ENCODE assay signal across 12 mouse cellular contexts in the genomic region with DNA sequence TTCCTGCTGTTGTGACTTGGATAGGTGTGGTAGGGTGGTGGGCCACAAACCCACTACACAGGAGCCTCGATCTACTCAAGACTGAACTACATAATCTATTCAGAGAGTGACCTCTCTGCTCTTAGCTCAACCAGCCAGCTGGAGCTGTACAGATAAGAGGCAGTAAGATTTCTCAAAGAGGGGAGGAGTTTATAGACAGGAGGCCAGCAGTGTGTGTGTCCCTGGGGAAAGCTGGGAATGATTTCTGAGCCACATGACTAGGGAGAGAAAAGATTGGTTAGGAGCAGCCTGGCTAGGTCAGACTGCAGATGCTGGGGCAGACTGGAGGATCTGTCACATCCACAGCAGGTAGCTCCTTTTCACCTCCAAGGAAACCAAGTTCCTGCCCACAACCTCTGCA.
DNase-seq lines count a peak whose midpoint lies in the region; ATAC-seq and TF ChIP-seq lines count a peak whose summit lies in the region.
"Had no signal": no experiment of that assay in that cellular context is flagged by ENCODE, and none has a peak within 500 bp of the region (broad histone marks: within the 10 kb centered on the region; RNA-seq: fewer than 3 reads in every experiment).

No protein-coding gene starts in this region.

- H3K36me3 ChIP-seq in stomach, embryonic 14.5 days (ENCODE audit: control insufficient read depth, insufficient read depth, low read length), result no peaks in the 10 kb centered on the region
- H3K36me3 ChIP-seq: midbrain, embryonic 10.5 days had no signal

- 0 out of 2 replicates have a peak overlapping the region, but pooled peaks have one; percentile 79 for H3K27ac ChIP-seq in layer of hippocampus, adult 2 months
- H3K27ac ChIP-seq in stomach, embryonic 14.5 days (ENCODE audit: low read length), result no peak overlapping the region
- H3K27ac ChIP-seq: midbrain, embryonic 10.5 days had no signal

- H3K9ac ChIP-seq in stomach, embryonic 14.5 days (replicated peaks; ENCODE audit: low read depth, low read length), result no peak overlapping the region
- H3K9ac ChIP-seq: hindbrain, embryonic 14.5 days had no signal

- DNase-seq in layer of hippocampus, adult 2 months (ENCODE audit: low spot score in 2 of 2), result no peak
- DNase-seq in layer of hippocampus, postnatal 36 days, result no peak
- peak; percentile 53 for DNase-seq in embryo, embryonic 10.5 days (ENCODE audit: low spot score)
- DNase-seq in heart, postnatal 4 days, result peak; percentile 18
- DNase-seq in layer of hippocampus, postnatal 14 days (ENCODE audit: low spot score in 2 of 2), result no peak
- DNase-seq in right cerebral cortex, postnatal 36 days (ENCODE audit: low spot score in 2 of 2), result no peak
- DNase-seq: cerebellum, adult 11 months; thymus, adult 18-20 months had no signal

- WGBS in stomach, embryonic 14.5 days, result 39% methylated on average over 1 of the region's 1 CpGs

- H3K4me1 ChIP-seq in stomach, embryonic 14.5 days (ENCODE audit: control insufficient read depth, insufficient read depth, low read length), result peaks cover 30% of the 10 kb centered on the region

- TF ChIP-seq CTCF in layer of hippocampus, adult 2 months (conservative IDR thresholded peaks at IDR 0.05), result no peak

- H3K4me3 ChIP-seq in layer of hippocampus, adult 2 months, result no peak overlapping the region
- no peak overlapping the region for H3K4me3 ChIP-seq in stomach, embryonic 14.5 days (ENCODE audit: low read depth, low read length)
- H3K4me3 ChIP-seq: midbrain, embryonic 10.5 days had no signal

- no peak overlapping the region for H3K4me2 ChIP-seq in stomach, embryonic 14.5 days (replicated peaks; ENCODE audit: low read depth, low read length)
- H3K4me2 ChIP-seq: hindbrain, embryonic 14.5 days had no signal

- H3K27me3 ChIP-seq in stomach, embryonic 14.5 days (ENCODE audit: control insufficient read depth, insufficient read depth, low read length), result no peaks in the 10 kb centered on the region

- peak; percentile 42; the same call in 1 of the 2 replicates for ATAC-seq in stomach, embryonic 14.5 days (ENCODE audit: insufficient number of reproducible peaks, insufficient read depth, low FRiP score, low read depth)
- no peak for ATAC-seq in inflammation-experienced regulatory T-cells, adult 6 months

- H3K9me3 ChIP-seq in stomach, embryonic 14.5 days (ENCODE audit: control insufficient read depth, low read depth, low read length), result no peaks in the 10 kb centered on the region
- H3K9me3 ChIP-seq: midbrain, embryonic 10.5 days had no signal

Comparison
In these comparisons a context has a peak if more than half of its experiments do, and no peak if none do; other contexts are left out.
1. DNase-seq: peak in embryo, embryonic 10.5 days (single experiment) and heart, postnatal 4 days (single experiment); none in layer of hippocampus, adult 2 months (0 of 2), layer of hippocampus, postnatal 36 days (0 of 2), layer of hippocampus, postnatal 14 days (0 of 2) and right cerebral cortex, postnatal 36 days (0 of 2).